Mouse (Mus musculus) cerebellum, adult 8-10 months (tissue): ENCODE results near the gene Safb.
"Not testable (repeated sequence)": the region's sequence is repeated elsewhere in the genome, so short reads cannot be mapped to it uniquely, and the experiment has no call there.

ENCODE experiments used
- DNase-seq: peaks from one replicate; pipeline ENCODE4 v3.0.0; 2022

Safb gene

GRCm38 (mm10) chr17:56611861-56612564, 27.4 kb downstream of the Safb start:
- no peak for DNase-seq

GRCm38 (mm10) chr17:56612565-56612939, 27.9 kb downstream of the Safb start:
- DNase-seq, result not testable (repeated sequence)

GRCm38 (mm10) chr17:56613236-56613844, 28.7 kb downstream of the Safb start, which contains the start of gene Rpl36:
Gene Rpl36, plus strand, starts transcription at chr17:56613416.
- DNase-seq, result peak; percentile 97

GRCm38 (mm10) chr17:56613893-56614292, 29.3 kb downstream of the Safb start:
- not testable (repeated sequence) for DNase-seq

GRCm38 (mm10) chr17:56614391-56615135, 29.9 kb downstream of the Safb start:
- no peak for DNase-seq

- DNase-seq, result no peak
These were observed 30.6 kb downstream of the Safb start for GRCm38 (mm10) chr17:56615136-56615784.

- no peak for DNase-seq
These were observed 31.2 kb downstream of the Safb start for GRCm38 (mm10) chr17:56615792-56616191.

- no peak for DNase-seq
These were observed 32.1 kb downstream of the Safb start for GRCm38 (mm10) chr17:56616725-56617124.

GRCm38 (mm10) chr17:56617628-56618027, 33.0 kb downstream of the Safb start:
- no peak for DNase-seq

- DNase-seq, result no peak
These were observed 40.9 kb downstream of the Safb start for GRCm38 (mm10) chr17:56625495-56625894.

- no peak for DNase-seq
These were observed 41.6 kb downstream of the Safb start for GRCm38 (mm10) chr17:56626260-56626659.

GRCm38 (mm10) chr17:56626754-56627470, 42.3 kb downstream of the Safb start, which contains the start of gene Lonp1:
Gene Lonp1, minus strand, starts transcription at chr17:56626887.
- peak; percentile 97 for DNase-seq

GRCm38 (mm10) chr17:56627530-56628277, 43.1 kb downstream of the Safb start, which contains the start of gene Catsperd:
Gene Catsperd, plus strand, starts transcription at chr17:56628143.
- DNase-seq, result no peak

- not testable (repeated sequence) for DNase-seq
These were observed 45.5 kb downstream of the Safb start for GRCm38 (mm10) chr17:56629800-56630781.

- DNase-seq, result no peak
These were observed 47.2 kb downstream of the Safb start for GRCm38 (mm10) chr17:56631807-56632206.

GRCm38 (mm10) chr17:56634023-56634422, 49.4 kb downstream of the Safb start:
- no peak for DNase-seq

GRCm38 (mm10) chr17:56643237-56643636, 58.6 kb downstream of the Safb start:
- DNase-seq, result no peak

GRCm38 (mm10) chr17:56647546-56647945, 62.9 kb downstream of the Safb start:
- DNase-seq, result no peak

GRCm38 (mm10) chr17:56651801-56652200, 67.2 kb downstream of the Safb start:
- no peak for DNase-seq

- no peak for DNase-seq
These were observed 70.1 kb downstream of the Safb start for GRCm38 (mm10) chr17:56654771-56655170.
